Mouse (Mus musculus) adrenal gland, postnatal 4 days (tissue): ENCODE measurements around the gene Tes3-ps. TPM values are rescaled to one million over a fixed set of nuclear protein-coding genes. Genes with fewer than 3 reads are reported as not detected.

Source experiments
- DNase-seq, 2 experiments: peaks; one replicate each; pipeline ENCODE4 v3.0.0; 2021 to 2022; ENCODE audit warnings: low spot score in 2 of 2, mixed read lengths in 2 of 2
- total RNA-seq, 2 experiments: library from RNA; stranded (reverse); gene quantifications; 2 replicates each; pipeline ENCODE4 v1.2.3; 2021

Tes3-ps gene
- total RNA-seq, 2 experiments from 2014 or later = 1.1 to 1.9 TPM

- DNase-seq = no peak
These were observed 7.7 kb upstream of the Tes3-ps start for GRCm38 (mm10) chr13:49485388-49485787.

GRCm38 (mm10) chr13:49504510-49504909 lies 11.4 kb downstream of the Tes3-ps start, which contains the start of gene Ecm2:
TSS of gene Ecm2 (plus strand) at chr13:49504810.
- DNase-seq = no peak

- no peak for DNase-seq
These were observed 12.7 kb downstream of the Tes3-ps start for GRCm38 (mm10) chr13:49505776-49506175.

- no peak for DNase-seq
These were observed 14.1 kb downstream of the Tes3-ps start for GRCm38 (mm10) chr13:49507176-49507575.

- DNase-seq = no peak
These were observed 25.6 kb downstream of the Tes3-ps start for GRCm38 (mm10) chr13:49518761-49519160.

- no peak for DNase-seq
These were observed 33.1 kb downstream of the Tes3-ps start for GRCm38 (mm10) chr13:49526235-49526634.

GRCm38 (mm10) chr13:49530636-49531035 lies 37.5 kb downstream of the Tes3-ps start:
- no peak for DNase-seq

GRCm38 (mm10) chr13:49536946-49537345 lies 43.8 kb downstream of the Tes3-ps start:
- no peak for DNase-seq

GRCm38 (mm10) chr13:49538693-49539092 lies 45.6 kb downstream of the Tes3-ps start:
- DNase-seq = no peak

GRCm38 (mm10) chr13:49544279-49544678 lies 51.2 kb downstream of the Tes3-ps start, which contains the start of gene Aspn:
TSS of gene Aspn (plus strand) at chr13:49544443.
- no peak for DNase-seq

- DNase-seq = no peak
These were observed 52.5 kb downstream of the Tes3-ps start for GRCm38 (mm10) chr13:49545646-49546045.

Other genes with a start within 250 kb of the Tes3-ps start
- 10 to 100 TPM in 1 of 2 experiments, 1 to 10 TPM in 1; 8.2 to 11.3 TPM for gene Susd3, start 244.6 kb upstream of the Tes3-ps start, total RNA-seq
- gene Fgd3, start 173.0 kb upstream of the Tes3-ps start, total RNA-seq = 1 to 10 TPM; 5.3 to 6.0 TPM
- gene Bicd2, start 151.7 kb upstream of the Tes3-ps start, total RNA-seq = 10 to 100 TPM; 33.5 to 35.9 TPM
- gene Ippk, start 72.1 kb upstream of the Tes3-ps start, total RNA-seq = 10 to 100 TPM; 17.9 to 18.3 TPM
- gene Ecm2, start 11.5 kb downstream of the Tes3-ps start, total RNA-seq = 1 to 10 TPM; 6.1 to 6.3 TPM
- gene Aspn, start 51.1 kb downstream of the Tes3-ps start, total RNA-seq = 10 to 100 TPM; 28.6 to 39.0 TPM
- gene Omd, start 89.1 kb downstream of the Tes3-ps start, total RNA-seq = 1 to 10 TPM; 1.5 to 1.7 TPM
- gene Ogn, start 114.7 kb downstream of the Tes3-ps start, total RNA-seq = 10 to 100 TPM; 54.9 to 57.2 TPM
- gene Cenpp, start 159.5 kb downstream of the Tes3-ps start, total RNA-seq = 1 to 10 TPM; 8.8 to 9.8 TPM
- gene Nol8, start 159.8 kb downstream of the Tes3-ps start, total RNA-seq = 10 to 100 TPM; 16.4 to 18.6 TPM
- 10 to 100 TPM; 65.1 to 82.4 TPM for gene Iars, start 188.8 kb downstream of the Tes3-ps start, total RNA-seq